Mouse (Mus musculus) neural tube, embryonic 15.5 days (tissue): ENCODE measurements around the gene Ercc5. TPM values are rescaled to one million over a fixed set of nuclear protein-coding genes. Genes with fewer than 3 reads are reported as not detected.

Experiments used
- ATAC-seq: fragments of 200-750 bp; cut with Nextera tagmentation; 2 replicates; pipeline ENCODE4 v1.8.0; 2017; ENCODE audit warnings: mild to moderate bottlenecking, moderate TSS enrichment, moderate library complexity; ENCODE audit not compliant: low FRiP score
- H3K27ac ChIP-seq: fragments of 300-500 bp; sonication (generic); replicated peaks from 2 replicates; pipeline ENCODE4 v1.5.1; 2015; ENCODE audit warnings: mild to moderate bottlenecking, inconsistent platforms
- H3K27me3 ChIP-seq: fragments of 300-500 bp; sonication (generic); replicated peaks from 2 replicates; pipeline ENCODE4 v1.6.1; 2015; ENCODE audit warnings: inconsistent platforms
- H3K36me3 ChIP-seq: fragments of 300-500 bp; sonication (generic); 2 replicates; pipeline ENCODE4 v1.6.1; 2015; ENCODE audit warnings: inconsistent platforms
- H3K4me1 ChIP-seq: fragments of 300-500 bp; sonication (generic); 2 replicates; pipeline ENCODE4 v1.6.1; 2015; ENCODE audit warnings: inconsistent platforms
- H3K4me2 ChIP-seq: fragments of 300-500 bp; sonication (generic); 2 replicates; pipeline ENCODE4 v1.6.1; 2015; ENCODE audit warnings: inconsistent platforms, mild to moderate bottlenecking, moderate library complexity
- H3K4me3 ChIP-seq: fragments of 300-500 bp; sonication (generic); replicated peaks from 2 replicates; pipeline ENCODE4 v1.5.1; 2015; ENCODE audit warnings: mild to moderate bottlenecking, inconsistent platforms
- H3K9ac ChIP-seq: fragments of 300-500 bp; sonication (generic); replicated peaks from 2 replicates; pipeline ENCODE4 v1.6.1; 2015; ENCODE audit warnings: mild to moderate bottlenecking, inconsistent platforms
- H3K9me3 ChIP-seq: fragments of 300-500 bp; sonication (generic); replicated peaks from 2 replicates; pipeline ENCODE4 v1.6.1; 2016; ENCODE audit warnings: inconsistent platforms
- WGBS: fragments of 180-500 bp; shearing (Covaris S2); methylation state at CpG from one replicate; pipeline ENCODE4 v1.1.7; 2015; ENCODE audit warnings: mixed read lengths; 5-methylcytosine and 5-hydroxymethylcytosine counted together
- polyA plus RNA-seq: library from polyadenylated mRNA; unstranded; fragments of >200 nt; fragmentation: Nextera tagmentation; extraction: Ambion mirVana; gene quantifications from 2 replicates; pipeline ENCODE4 v1.2.1, GENCODE M21; 2015

Gene Ercc5
- polyA plus RNA-seq: 24.2 and 24.4 TPM in 2 replicates

GRCm38 (mm10) chr1:44147563-44148381 is at the start of gene Ercc5:
Gene Ercc5, plus strand, starts transcription at chr1:44147744.
- Histone ChIP-seq H3K4me3 (peak within 1 kb of the TSS; percentile 78), H3K9me3 (no peaks in the 10 kb centered on the region), H3K4me2 (peak within 1 kb of the TSS; percentile 73), H3K27me3 (no peaks in the 10 kb centered on the region), H3K27ac (peak within 1 kb of the TSS; percentile 97), H3K9ac (peak within 1 kb of the TSS; percentile 87), H3K4me1 (peaks cover 14% of the 10 kb centered on the region), H3K36me3 (peaks cover 13% of the 10 kb centered on the region)
- WGBS: under 1% methylated on average over 66 of the region's 66 CpGs
- ATAC-seq: peak; percentile 98

- Histone ChIP-seq H3K27ac (peak overlapping the region; percentile 85), H3K9ac (peak overlapping the region; percentile 73), H3K36me3 (peaks cover 20% of the 10 kb centered on the region), H3K4me2 (peak overlapping the region; percentile 76), H3K4me1 (peaks cover 16% of the 10 kb centered on the region), H3K27me3 (no peaks in the 10 kb centered on the region), H3K4me3 (peak overlapping the region; percentile 80), H3K9me3 (no peaks in the 10 kb centered on the region)
- peak; percentile 69 for ATAC-seq
- WGBS: 1% methylated on average over 55 of the region's 55 CpGs
Observed at GRCm38 (mm10) chr1:44101448-44102225, 45.9 kb upstream of the Ercc5 start.

- peaks cover 16% of the 10 kb centered on the region for H3K4me1 ChIP-seq
- ATAC-seq: peak; percentile 98
- H3K9me3 ChIP-seq: no peaks in the 10 kb centered on the region
- H3K27ac ChIP-seq: peak within 1 kb of the TSS; percentile 85
- peak within 1 kb of the TSS; percentile 80 for H3K4me3 ChIP-seq
- peak within 1 kb of the TSS; percentile 73 for H3K9ac ChIP-seq
- under 1% methylated on average over 54 of the region's 55 CpGs for WGBS
- H3K4me2 ChIP-seq: peak within 1 kb of the TSS; percentile 76
- no peaks in the 10 kb centered on the region for H3K27me3 ChIP-seq
- peaks cover 16% of the 10 kb centered on the region for H3K36me3 ChIP-seq
Observed at GRCm38 (mm10) chr1:44102259-44102717, 45.3 kb upstream of the Ercc5 start, which contains the start of gene Tex30. Gene Tex30, minus strand, starts transcription at chr1:44102441.

GRCm38 (mm10) chr1:44102939-44103338 is 44.6 kb upstream of the Ercc5 start:
- 12% methylated on average over 5 of the region's 5 CpGs for WGBS
- Histone ChIP-seq H3K9ac (peak overlapping the region; percentile 43; the same call in 1 of the 2 replicates), H3K27ac (no peak overlapping the region), H3K27me3 (no peaks in the 10 kb centered on the region), H3K9me3 (no peaks in the 10 kb centered on the region), H3K4me2 (peak overlapping the region; percentile 76), H3K36me3 (peaks cover 18% of the 10 kb centered on the region), H3K4me1 (peaks cover 16% of the 10 kb centered on the region), H3K4me3 (peak overlapping the region; percentile 80)
- ATAC-seq: peak; percentile 28; the same call in 1 of the 2 replicates

GRCm38 (mm10) chr1:44117571-44117970 is 30.0 kb upstream of the Ercc5 start:
- Histone ChIP-seq H3K9me3 (no peaks in the 10 kb centered on the region), H3K36me3 (peaks cover 21% of the 10 kb centered on the region), H3K4me2 (peak overlapping the region; percentile 83), H3K27ac (no peak overlapping the region), H3K4me1 (peaks cover 18% of the 10 kb centered on the region), H3K4me3 (0 out of 2 replicates have a peak overlapping the region, but pooled peaks have one; percentile 13), H3K27me3 (no peaks in the 10 kb centered on the region), H3K9ac (no peak overlapping the region)
- ATAC-seq: no peak

GRCm38 (mm10) chr1:44118239-44119054 is 29.1 kb upstream of the Ercc5 start, which contains the start of the genes Kdelc1 and Bivm:
Gene Kdelc1, minus strand, starts transcription at chr1:44118808.
Gene Bivm, plus strand, starts transcription at chr1:44118957.
- Histone ChIP-seq H3K36me3 (peaks cover 12% of the 10 kb centered on the region), H3K9me3 (no peaks in the 10 kb centered on the region), H3K4me1 (peaks cover 18% of the 10 kb centered on the region), H3K4me2 (peak within 1 kb of the TSS; percentile 83), H3K27ac (peak within 1 kb of the TSS; percentile 97), H3K9ac (peak within 1 kb of the TSS; percentile 93), H3K4me3 (peak within 1 kb of the TSS; percentile 80), H3K27me3 (no peaks in the 10 kb centered on the region)
- ATAC-seq: peak; percentile 98
- WGBS: under 1% methylated on average over 39 of the region's 39 CpGs

- ATAC-seq: peak; percentile 88
- H3K9me3 ChIP-seq: no peaks in the 10 kb centered on the region
- H3K4me1 ChIP-seq: peaks cover 18% of the 10 kb centered on the region
- H3K27ac ChIP-seq: peak overlapping the region; percentile 97
- H3K27me3 ChIP-seq: no peaks in the 10 kb centered on the region
- peak overlapping the region; percentile 83 for H3K4me2 ChIP-seq
- peaks cover 12% of the 10 kb centered on the region for H3K36me3 ChIP-seq
- WGBS: under 1% methylated on average over 42 of the region's 43 CpGs
- peak overlapping the region; percentile 93 for H3K9ac ChIP-seq
- peak overlapping the region; percentile 80 for H3K4me3 ChIP-seq
Observed at GRCm38 (mm10) chr1:44119201-44120073, 28.1 kb upstream of the Ercc5 start.

- Histone ChIP-seq H3K4me3 (peak overlapping the region; percentile 80), H3K27me3 (no peaks in the 10 kb centered on the region), H3K27ac (peak overlapping the region; percentile 97), H3K9ac (peak overlapping the region; percentile 93), H3K4me2 (peak overlapping the region; percentile 83), H3K9me3 (no peaks in the 10 kb centered on the region), H3K4me1 (peaks cover 18% of the 10 kb centered on the region), H3K36me3 (peaks cover 7% of the 10 kb centered on the region)
- peak; percentile 26 for ATAC-seq
- WGBS: 5% methylated on average over 6 of the region's 6 CpGs
Observed at GRCm38 (mm10) chr1:44120074-44120406, 27.5 kb upstream of the Ercc5 start.

GRCm38 (mm10) chr1:44122256-44122655 is 25.3 kb upstream of the Ercc5 start:
- Histone ChIP-seq H3K4me2 (no peak overlapping the region), H3K27ac (no peak overlapping the region)
- ATAC-seq: no peak

GRCm38 (mm10) chr1:44125590-44125989 is 22.0 kb upstream of the Ercc5 start:
- no peak for ATAC-seq
- Histone ChIP-seq H3K27me3 (no peaks in the 10 kb centered on the region), H3K36me3 (peaks cover 29% of the 10 kb centered on the region), H3K4me1 (peaks cover 7% of the 10 kb centered on the region), H3K4me2 (no peak overlapping the region), H3K9ac (no peak overlapping the region), H3K27ac (no peak overlapping the region), H3K4me3 (no peak overlapping the region), H3K9me3 (no peaks in the 10 kb centered on the region)
- 92% methylated on average over 4 of the region's 4 CpGs for WGBS

More at GRCm38 (mm10) chr1:44122256-44122655, 25.3 kb upstream of the Ercc5 start:
- peaks cover 18% of the 10 kb centered on the region for H3K4me1 ChIP-seq
- no peaks in the 10 kb centered on the region for H3K9me3 ChIP-seq
- H3K36me3 ChIP-seq: peaks cover 13% of the 10 kb centered on the region
- no peak overlapping the region for H3K9ac ChIP-seq
- 82% methylated on average over 3 of the region's 3 CpGs for WGBS
- no peak overlapping the region for H3K4me3 ChIP-seq
- H3K27me3 ChIP-seq: no peaks in the 10 kb centered on the region
